Mouse (Mus musculus): ENCODE measurements around the gene Cd24a. TPM values are rescaled to one million over a fixed set of nuclear protein-coding genes. Genes with fewer than 3 reads are reported as not detected.

Cd24a gene
- polyA plus RNA-seq, 1 experiment, result 42.8 TPM

- DNase-seq (ENCODE audit: extremely low spot score in 1 of 2, low spot score in 1 of 2), result no peak
Observed at GRCm38 (mm10) chr10:43580649-43581078, 2.6 kb downstream of the Cd24a start.

GRCm38 (mm10) chr10:43581260-43581659 lies 3.2 kb downstream of the Cd24a start:
- no peak for DNase-seq (ENCODE audit: extremely low spot score in 1 of 2, low spot score in 1 of 2)

- DNase-seq (ENCODE audit: extremely low spot score in 1 of 2, low spot score in 1 of 2), result no peak
Observed at GRCm38 (mm10) chr10:43584538-43584937, 6.5 kb downstream of the Cd24a start.

GRCm38 (mm10) chr10:43588470-43589177 lies 10.5 kb downstream of the Cd24a start:
- DNase-seq (ENCODE audit: extremely low spot score in 1 of 2, low spot score in 1 of 2), result no peak

GRCm38 (mm10) chr10:43591477-43591876 lies 13.4 kb downstream of the Cd24a start:
- no peak for DNase-seq (ENCODE audit: extremely low spot score in 1 of 2, low spot score in 1 of 2)

- no peak for DNase-seq (ENCODE audit: extremely low spot score in 1 of 2, low spot score in 1 of 2)
Observed at GRCm38 (mm10) chr10:43593182-43593581, 15.1 kb downstream of the Cd24a start.

GRCm38 (mm10) chr10:43594187-43594586 lies 16.1 kb downstream of the Cd24a start:
- no peak for DNase-seq (ENCODE audit: extremely low spot score in 1 of 2, low spot score in 1 of 2)

- DNase-seq (ENCODE audit: extremely low spot score in 1 of 2, low spot score in 1 of 2), result no peak
Observed at GRCm38 (mm10) chr10:43594894-43595293, 16.8 kb downstream of the Cd24a start.

GRCm38 (mm10) chr10:43598067-43598726 lies 20.1 kb downstream of the Cd24a start:
- no peak for DNase-seq (ENCODE audit: extremely low spot score in 1 of 2, low spot score in 1 of 2)

- no peak for DNase-seq (ENCODE audit: extremely low spot score in 1 of 2, low spot score in 1 of 2)
Observed at GRCm38 (mm10) chr10:43601039-43601438, 23.0 kb downstream of the Cd24a start.

GRCm38 (mm10) chr10:43601511-43602396 lies 23.7 kb downstream of the Cd24a start:
- DNase-seq (ENCODE audit: extremely low spot score in 1 of 2, low spot score in 1 of 2), result no peak

- DNase-seq (ENCODE audit: extremely low spot score in 1 of 2, low spot score in 1 of 2), result no peak
Observed at GRCm38 (mm10) chr10:43603975-43604686, 26.0 kb downstream of the Cd24a start.

- DNase-seq (ENCODE audit: extremely low spot score in 1 of 2, low spot score in 1 of 2), result no peak
Observed at GRCm38 (mm10) chr10:43604687-43605250, 26.7 kb downstream of the Cd24a start.

GRCm38 (mm10) chr10:43605901-43606300 lies 27.8 kb downstream of the Cd24a start:
- DNase-seq (ENCODE audit: extremely low spot score in 1 of 2, low spot score in 1 of 2), result no peak

- no peak for DNase-seq (ENCODE audit: extremely low spot score in 1 of 2, low spot score in 1 of 2)
Observed at GRCm38 (mm10) chr10:43609507-43609906, 31.4 kb downstream of the Cd24a start.

GRCm38 (mm10) chr10:43609958-43610357 lies 31.9 kb downstream of the Cd24a start:
- no peak for DNase-seq (ENCODE audit: extremely low spot score in 1 of 2, low spot score in 1 of 2)

- no peak for DNase-seq (ENCODE audit: extremely low spot score in 1 of 2, low spot score in 1 of 2)
Observed at GRCm38 (mm10) chr10:43611081-43611480, 33.0 kb downstream of the Cd24a start.

GRCm38 (mm10) chr10:43619059-43619531 lies 41.0 kb downstream of the Cd24a start:
- no peak for DNase-seq (ENCODE audit: extremely low spot score in 1 of 2, low spot score in 1 of 2)

GRCm38 (mm10) chr10:43619939-43620338 lies 41.9 kb downstream of the Cd24a start:
- DNase-seq (ENCODE audit: extremely low spot score in 1 of 2, low spot score in 1 of 2), result no peak

- no peak for DNase-seq (ENCODE audit: extremely low spot score in 1 of 2, low spot score in 1 of 2)
Observed at GRCm38 (mm10) chr10:43623510-43623909, 45.4 kb downstream of the Cd24a start.
